In the genomic region with DNA sequence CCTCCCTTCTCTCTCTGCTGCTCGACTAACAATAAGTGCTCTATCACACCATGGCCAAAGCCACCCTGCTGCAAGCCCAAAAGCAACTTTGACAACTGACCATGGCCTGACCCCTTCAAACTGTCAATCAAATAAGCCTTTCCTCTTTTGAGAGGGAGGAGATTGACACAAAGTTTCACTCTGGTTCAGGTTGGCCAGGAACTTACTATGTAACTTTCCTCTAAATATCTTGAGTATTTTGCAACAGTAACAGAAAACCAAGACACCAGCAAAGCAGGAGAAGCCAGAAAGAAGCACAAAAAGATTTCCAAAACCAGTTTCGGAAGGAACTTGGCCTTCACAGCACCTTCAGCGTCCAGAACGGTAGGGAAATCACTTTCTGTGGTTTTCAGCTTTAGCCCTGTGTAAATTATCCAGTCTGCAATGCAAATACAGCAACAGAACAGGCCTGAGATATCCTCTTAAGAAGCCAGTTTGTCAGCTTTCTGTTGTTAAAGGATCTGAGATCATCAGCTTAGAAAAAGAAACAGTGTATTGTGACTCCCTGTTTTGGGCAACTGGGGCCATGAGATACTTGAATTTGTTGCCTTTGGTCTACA, we compare ENCODE assay signal across 27 mouse cellular contexts. TPM values are rescaled to one million over a fixed set of nuclear protein-coding genes. Genes with fewer than 3 reads are reported as not detected.
DNase-seq lines count a peak whose midpoint lies in the region; ATAC-seq and TF ChIP-seq lines count a peak whose summit lies in the region.
"Had no signal": no experiment of that assay in that cellular context is flagged by ENCODE, and none has a peak within 500 bp of the region (broad histone marks: within the 10 kb centered on the region; RNA-seq: fewer than 3 reads in every experiment).

No protein-coding gene starts in this region.

- H3K36me3 ChIP-seq in liver, adult 2 months (ENCODE audit: control insufficient read depth, insufficient read depth, low read length) = peaks cover 52% of the 10 kb centered on the region
- H3K36me3 ChIP-seq in liver, embryonic 11.5 days (ENCODE audit: control insufficient read depth, insufficient read depth, low read length) = peaks cover 21% of the 10 kb centered on the region
- peaks cover 52% of the 10 kb centered on the region for H3K36me3 ChIP-seq in small intestine, adult 2 months (ENCODE audit: control insufficient read depth, insufficient read depth, low read length)
- H3K36me3 ChIP-seq in heart, embryonic 12.5 days = peaks cover 69% of the 10 kb centered on the region

- DNase-seq in liver, adult 2 months (ENCODE audit: extremely low read depth, low read depth, low spot score) = peak; percentile 53
- no peak for DNase-seq in liver, embryonic 11.5 days (ENCODE audit: low spot score)
- peak; percentile 14 for DNase-seq in 416B (ENCODE audit: low read depth)
- DNase-seq in kidney, postnatal 4 days = no peak
- no peak for DNase-seq in frontal cortex, adult 2 months (ENCODE audit: extremely low spot score in 1 of 2, low spot score in 1 of 2)
- DNase-seq: adrenal gland, postnatal 10 days; cerebellum, adult 9-11 months; gastrocnemius, postnatal 36 days; heart, postnatal 10 days; kidney, postnatal 36 days; right cerebral cortex, adult 18-20 months; right cerebral cortex, postnatal 4 days; thymus, postnatal 25 days had no signal

- peaks cover 22% of the 10 kb centered on the region; the same call in 1 of the 2 replicates for H3K4me1 ChIP-seq in liver, adult 2 months (ENCODE audit: control insufficient read depth, insufficient read depth, low read length)
- H3K4me1 ChIP-seq in liver, embryonic 11.5 days (replicated peaks; ENCODE audit: control insufficient read depth, insufficient read depth, low read length) = peaks cover 18% of the 10 kb centered on the region
- H3K4me1 ChIP-seq in brown adipose tissue, adult 24 weeks (ENCODE audit: control insufficient read depth, insufficient read depth, insufficient read length, low read length) = peaks cover 17% of the 10 kb centered on the region
- H3K4me1 ChIP-seq in small intestine, adult 2 months (ENCODE audit: control insufficient read depth, insufficient read depth, insufficient read length, low read length) = peaks cover 5% of the 10 kb centered on the region; the same call in 1 of the 2 replicates
- H3K4me1 ChIP-seq in heart, embryonic 12.5 days (replicated peaks) = peaks cover 46% of the 10 kb centered on the region

- H3K9me3 ChIP-seq in liver, embryonic 11.5 days (ENCODE audit: control insufficient read depth, low read length) = no peaks in the 10 kb centered on the region
- no peaks in the 10 kb centered on the region for H3K9me3 ChIP-seq in heart, embryonic 12.5 days (replicated peaks)
- H3K9me3 ChIP-seq: forebrain, embryonic 10.5 days; hindbrain, embryonic 10.5 days; intestine, embryonic 15.5 days; limb, embryonic 13.5 days; midbrain, embryonic 12.5 days; neural tube, embryonic 15.5 days had no signal

- H3K4me2 ChIP-seq in liver, embryonic 11.5 days = no peak overlapping the region
- no peak overlapping the region for H3K4me2 ChIP-seq in heart, embryonic 12.5 days
- H3K4me2 ChIP-seq: heart, embryonic 11.5 days; intestine, embryonic 15.5 days; limb, embryonic 13.5 days; midbrain, embryonic 12.5 days; neural tube, embryonic 15.5 days had no signal

- peak overlapping the region; percentile 46 for H3K27ac ChIP-seq in liver, adult 2 months (replicated peaks; ENCODE audit: insufficient read depth, low read depth, low read length)
- no peak overlapping the region for H3K27ac ChIP-seq in liver, embryonic 11.5 days (ENCODE audit: low read depth, low read length)
- H3K27ac ChIP-seq in brown adipose tissue, adult 24 weeks (replicated peaks; ENCODE audit: low read depth, low read length) = peak overlapping the region; percentile 40
- H3K27ac ChIP-seq in small intestine, adult 2 months (ENCODE audit: insufficient read depth, low read depth, low read length) = peak overlapping the region; percentile 20; the same call in 1 of the 2 replicates
- H3K27ac ChIP-seq in heart, embryonic 12.5 days (ENCODE audit: poor library complexity, severe bottlenecking) = no peak overlapping the region
- H3K27ac ChIP-seq: forebrain, embryonic 10.5 days; hindbrain, embryonic 10.5 days; intestine, embryonic 15.5 days; limb, embryonic 13.5 days; liver, embryonic 14.5 days; midbrain, embryonic 12.5 days; neural tube, embryonic 15.5 days had no signal

- no peak for TF ChIP-seq CTCF in liver, adult 2 months (IDR thresholded peaks at IDR 0.05; ENCODE audit: low read depth, low read length)
- no peak for TF ChIP-seq CTCF in small intestine, adult 2 months (IDR thresholded peaks at IDR 0.05; ENCODE audit: extremely low read depth, insufficient read length, insufficient replicate concordance, low read depth, low read length)

- no peak overlapping the region for H3K9ac ChIP-seq in liver, adult 2 months (ENCODE audit: low read depth, low read length)
- no peak overlapping the region for H3K9ac ChIP-seq in liver, embryonic 11.5 days (ENCODE audit: low read depth, low read length)
- no peak overlapping the region for H3K9ac ChIP-seq in heart, embryonic 12.5 days
- H3K9ac ChIP-seq: intestine, embryonic 15.5 days; limb, embryonic 13.5 days; liver, embryonic 14.5 days; midbrain, embryonic 12.5 days; neural tube, embryonic 15.5 days had no signal

- 58% methylated on average over 4 of the region's 4 CpGs for WGBS in liver, adult 2 months
- WGBS in liver, embryonic 11.5 days = 76% methylated on average over 4 of the region's 4 CpGs
- WGBS in small intestine, adult 2 months = 71% methylated on average over 4 of the region's 4 CpGs
- WGBS in heart, embryonic 12.5 days = 71% methylated on average over 4 of the region's 4 CpGs

- H3K4me3 ChIP-seq in liver, adult 2 months (ENCODE audit: insufficient read depth, low read depth, low read length) = no peak overlapping the region
- H3K4me3 ChIP-seq in liver, embryonic 11.5 days (ENCODE audit: low read depth, low read length) = no peak overlapping the region
- no peak overlapping the region for H3K4me3 ChIP-seq in brown adipose tissue, adult 24 weeks (ENCODE audit: insufficient read depth, low read depth, low read length)
- H3K4me3 ChIP-seq in small intestine, adult 2 months (ENCODE audit: low read depth, low read length) = no peak overlapping the region
- no peak overlapping the region for H3K4me3 ChIP-seq in heart, embryonic 12.5 days
- H3K4me3 ChIP-seq: forebrain, embryonic 10.5 days; hindbrain, embryonic 10.5 days; intestine, embryonic 15.5 days; limb, embryonic 13.5 days; midbrain, embryonic 12.5 days; neural tube, embryonic 15.5 days had no signal

- peaks cover 16% of the 10 kb centered on the region; the same call in 1 of the 2 replicates for H3K79me2 ChIP-seq in liver, adult 2 months (ENCODE audit: control insufficient read depth, insufficient read depth, low read length)

- TF ChIP-seq POLR2A in liver, adult 2 months (IDR thresholded peaks at IDR 0.05; ENCODE audit: extremely low read depth, insufficient read depth, low read length) = no peak
- TF ChIP-seq POLR2A in small intestine, adult 2 months (IDR thresholded peaks at IDR 0.05; ENCODE audit: low read depth, low read length) = no peak

- no peak for ATAC-seq in liver, embryonic 11.5 days (replicated peaks; ENCODE audit: low FRiP score)
- no peak for ATAC-seq in heart, embryonic 12.5 days (ENCODE audit: insufficient number of reproducible peaks, low FRiP score)
- ATAC-seq: activated CD4-positive, CD25-positive, alpha-beta regulatory T cell, adult 4 months; forebrain, embryonic 16.5 days; hindbrain, embryonic 16.5 days; intestine, embryonic 15.5 days had no signal

- no peaks in the 10 kb centered on the region for H3K27me3 ChIP-seq in liver, adult 2 months (ENCODE audit: control insufficient read depth, insufficient read depth, low read length)
- no peaks in the 10 kb centered on the region for H3K27me3 ChIP-seq in liver, embryonic 11.5 days (replicated peaks; ENCODE audit: control insufficient read depth, insufficient read depth, low read length)
- no peaks in the 10 kb centered on the region for H3K27me3 ChIP-seq in small intestine, adult 2 months (ENCODE audit: control insufficient read depth, insufficient read depth, low read length)
- no peaks in the 10 kb centered on the region for H3K27me3 ChIP-seq in heart, embryonic 12.5 days (replicated peaks)
- H3K27me3 ChIP-seq: intestine, embryonic 15.5 days; limb, embryonic 13.5 days; midbrain, embryonic 12.5 days; neural tube, embryonic 15.5 days had no signal

RNA-seq across cellular contexts. Expression of a gene that starts 6.5 kb away (rescaled TPM):
- 126 and 160 TPM in 2 replicates for total RNA-seq in liver, adult 2 months (2014; rRNA removed)
- 97.9 and 104 TPM in 2 replicates for polyA plus RNA-seq in liver, adult 2 months (2012; rRNA removed)
- 158 and 171 TPM in 2 replicates for polyA plus RNA-seq in liver, embryonic 11.5 days (2014; fragmentation: Nextera tagmentation; extraction: Ambion mirVana)
- 27.2 and 31.5 TPM in 2 replicates for polyA plus RNA-seq in brown adipose tissue, adult 24 weeks (2012; ENCODE audit: insufficient read depth, insufficient read length, missing spikeins)
- polyA plus RNA-seq in small intestine, adult 2 months (2012; rRNA removed) = 132 and 222 TPM in 2 replicates
- polyA plus RNA-seq in frontal cortex, adult 2 months (2012; rRNA removed) = 37.8 and 38.7 TPM in 2 replicates
- polyA plus RNA-seq in heart, embryonic 12.5 days (2016; fragmentation: Nextera tagmentation; extraction: Ambion mirVana) = 254 and 258 TPM in 2 replicates

Comparison
In these comparisons a context has a peak if more than half of its experiments do, and no peak if none do; other contexts are left out.
1. DNase-seq: peak in liver, adult 2 months (single experiment) and 416B (single experiment); none in liver, embryonic 11.5 days (single experiment), kidney, postnatal 4 days (0 of 2) and frontal cortex, adult 2 months (0 of 2).
2. H3K27ac ChIP-seq: peak in liver, adult 2 months (single experiment), brown adipose tissue, adult 24 weeks (single experiment) and small intestine, adult 2 months (single experiment); none in liver, embryonic 11.5 days (single experiment) and heart, embryonic 12.5 days (single experiment).